Mouse (Mus musculus) spleen, postnatal 10 days (tissue): Measurements from ENCODE around the gene Rtbdn.
A peak's percentile ranks its signal among the peaks of the same experiment; 100 is the strongest.
"Not testable (repeated sequence)": the region's sequence is repeated elsewhere in the genome, so short reads cannot be mapped to it uniquely, and the experiment has no call there.

Experiments used
- DNase-seq, 2 experiments: peaks; one replicate each; pipeline ENCODE4 v3.0.0; 2021 to 2022; ENCODE audit warnings: low spot score in 2 of 2

The Rtbdn gene

DNA sequence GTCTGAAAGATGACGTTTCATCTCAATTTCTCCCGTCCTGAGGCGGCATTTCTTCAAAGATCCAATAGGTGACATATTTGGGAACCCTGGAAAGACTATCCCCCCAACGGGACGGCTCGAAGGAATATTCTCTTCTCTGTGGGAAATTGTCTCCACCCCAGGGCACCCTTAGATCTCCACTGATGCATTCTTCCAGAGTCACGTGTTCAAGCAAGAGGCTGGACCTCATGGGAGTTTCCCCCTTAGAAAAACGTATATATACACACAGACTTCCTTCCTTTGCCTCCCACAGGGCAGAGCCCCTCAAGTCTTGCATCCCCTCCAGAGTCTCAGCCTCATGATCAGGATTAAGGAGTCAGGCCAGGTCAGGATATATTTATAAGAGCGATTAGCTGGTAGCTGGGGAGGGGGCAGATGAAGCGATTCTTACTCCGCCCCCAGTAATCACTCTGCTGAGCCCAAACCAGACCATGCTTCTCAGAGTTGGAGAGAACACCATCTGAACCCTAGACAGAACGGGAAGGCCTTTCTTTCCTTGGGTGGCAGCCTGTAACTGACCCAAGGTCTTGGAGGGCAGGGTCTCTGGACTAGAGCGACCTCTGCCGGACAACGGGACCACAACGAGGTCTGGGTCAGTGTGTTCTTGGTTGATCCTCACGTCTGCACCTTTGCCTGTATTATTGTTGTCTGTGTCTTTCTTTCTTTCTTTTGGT is at the start of gene Rtbdn:
Rtbdn (plus strand) TSS at position 464 of the 713 bp plus-strand sequence.
- DNase-seq, result no peak

DNA sequence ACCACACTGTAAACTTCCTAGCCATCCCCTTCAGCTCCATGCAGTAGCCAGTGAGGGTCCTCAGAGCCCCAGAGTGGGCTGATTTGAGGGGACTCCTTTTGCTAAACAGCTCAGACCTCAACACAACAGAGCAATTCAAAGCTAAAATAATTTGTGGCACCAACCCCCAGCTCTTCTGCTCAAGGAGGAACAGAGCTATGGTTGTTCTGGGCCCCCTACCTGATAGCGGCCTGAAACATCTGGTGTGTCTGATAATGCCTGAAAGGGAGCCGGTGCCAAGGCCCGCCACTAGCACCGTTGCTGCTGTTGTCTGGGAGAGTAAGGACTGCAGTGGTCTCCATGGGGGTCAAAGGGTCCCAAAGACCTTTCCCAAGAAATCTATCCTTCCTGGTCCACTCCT is 45.7 kb upstream of the Rtbdn start:
- DNase-seq, result peak; percentile 77 to 80

DNA sequence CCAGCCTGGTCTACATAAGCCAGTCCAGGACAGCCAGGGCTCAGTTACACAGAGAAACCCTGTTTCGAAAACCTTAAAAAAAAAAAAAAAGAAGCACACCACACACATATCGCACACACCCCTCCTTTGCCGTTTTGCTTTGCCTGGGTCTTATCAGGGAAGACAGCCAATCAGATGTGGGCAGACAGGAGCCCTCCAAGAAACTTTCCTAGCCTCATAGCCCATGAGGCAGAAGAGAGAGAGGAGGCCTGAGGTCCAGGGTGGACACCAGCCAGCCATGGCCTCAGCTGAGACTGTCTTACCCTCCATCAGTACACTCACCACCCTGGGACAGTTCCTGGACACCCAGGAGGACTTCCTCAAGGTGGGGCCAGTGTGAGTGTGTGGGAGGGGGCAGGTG is 45.0 kb upstream of the Rtbdn start, which contains the start of gene Klf1:
Klf1 (plus strand) TSS at position 177 of the 400 bp plus-strand sequence.
- DNase-seq, result peak; percentile 69 to 73

DNA sequence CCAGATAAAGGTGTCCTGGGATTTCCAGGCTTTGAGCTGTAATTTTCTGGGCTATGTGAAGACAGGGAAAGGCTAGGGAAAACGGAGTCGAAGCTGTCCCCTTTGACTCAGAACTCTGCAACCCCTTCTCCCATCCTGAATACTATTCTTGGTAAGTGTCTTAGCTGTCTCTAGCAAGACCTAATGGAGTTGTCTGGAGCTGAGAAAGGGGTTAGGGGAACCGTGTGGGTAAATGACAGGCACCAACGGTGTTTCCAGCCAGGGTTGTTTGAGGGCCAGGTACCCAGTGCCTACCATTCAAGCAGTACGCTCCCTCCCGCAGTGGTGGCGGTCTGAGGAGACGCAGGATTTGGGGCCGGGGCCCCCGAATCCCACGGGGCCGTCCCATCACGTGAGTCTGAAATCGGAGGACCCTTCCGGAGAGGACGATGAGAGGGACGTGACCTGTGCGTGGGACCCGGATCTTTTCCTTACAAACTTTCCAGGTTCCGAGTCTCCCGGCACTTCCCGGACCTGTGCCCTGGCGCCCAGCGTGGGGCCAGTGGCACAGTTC is 44.3 kb upstream of the Rtbdn start:
- DNase-seq, result peak in 1 of 2 experiments; percentile 55

DNA sequence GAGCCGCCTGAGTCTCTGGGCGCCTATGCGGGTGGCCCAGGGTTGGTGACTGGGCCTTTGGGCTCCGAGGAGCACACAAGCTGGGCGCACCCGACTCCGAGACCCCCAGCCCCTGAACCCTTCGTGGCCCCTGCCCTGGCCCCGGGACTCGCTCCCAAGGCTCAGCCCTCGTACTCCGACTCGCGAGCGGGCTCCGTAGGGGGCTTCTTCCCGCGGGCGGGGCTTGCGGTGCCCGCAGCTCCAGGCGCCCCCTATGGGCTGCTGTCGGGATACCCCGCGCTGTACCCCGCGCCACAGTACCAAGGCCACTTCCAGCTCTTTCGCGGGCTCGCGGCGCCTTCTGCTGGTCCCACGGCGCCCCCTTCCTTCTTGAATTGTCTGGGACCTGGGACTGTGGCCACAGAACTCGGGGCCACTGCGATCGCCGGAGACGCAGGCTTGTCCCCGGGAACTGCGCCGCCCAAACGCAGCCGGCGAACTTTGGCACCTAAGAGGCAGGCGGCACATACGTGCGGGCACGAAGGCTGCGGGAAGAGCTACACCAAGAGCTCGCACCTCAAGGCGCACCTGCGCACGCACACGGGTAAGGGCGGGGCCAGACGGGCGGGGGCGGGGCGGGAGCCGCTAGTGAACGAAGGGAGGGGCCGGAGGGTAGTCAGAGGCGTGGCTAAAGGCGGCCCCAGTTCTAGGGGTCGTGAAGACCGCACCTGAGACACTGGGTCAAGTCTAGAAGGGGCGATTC is 43.7 kb upstream of the Rtbdn start:
- peak; percentile 95 to 97 for DNase-seq

DNA sequence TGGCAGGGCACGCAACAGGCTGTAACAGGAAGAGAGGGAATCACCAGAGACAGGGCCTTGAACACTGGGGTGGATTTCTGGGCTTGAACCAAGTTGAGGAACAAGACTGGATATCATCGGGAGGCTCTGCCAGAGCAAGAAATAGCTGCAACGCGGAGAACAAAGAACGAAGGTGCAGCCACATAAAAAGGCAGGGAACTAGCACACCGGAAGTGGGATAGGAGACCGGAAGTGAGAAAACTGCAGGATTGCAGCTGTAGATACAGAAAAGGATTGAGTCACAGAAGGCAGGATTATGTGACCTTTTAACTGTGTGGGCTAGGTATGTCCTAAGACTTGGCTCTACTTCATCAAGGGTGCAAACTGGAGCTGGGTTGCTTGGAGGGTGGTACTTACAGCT is 42.4 kb upstream of the Rtbdn start:
- no peak for DNase-seq

DNA sequence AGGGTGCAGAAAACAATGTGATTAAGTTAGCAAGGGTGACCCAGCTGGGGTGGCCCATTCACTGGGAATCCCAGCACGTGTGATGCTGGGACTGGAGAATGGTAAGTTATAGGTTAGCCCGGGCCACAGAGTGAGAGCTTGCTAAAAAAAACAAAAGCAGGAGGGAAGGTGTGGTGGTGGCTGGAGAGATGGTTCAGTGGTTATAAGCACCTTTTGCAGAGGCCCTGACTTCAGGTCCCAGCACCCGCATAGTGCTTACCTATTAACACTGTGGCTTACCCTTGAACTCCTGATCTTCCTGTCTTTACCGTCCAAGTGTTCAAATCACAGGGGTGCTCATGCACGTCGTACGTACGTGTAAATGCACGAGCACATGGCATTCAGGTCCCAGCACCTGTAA is 39.8 kb upstream of the Rtbdn start:
- no peak for DNase-seq

DNA sequence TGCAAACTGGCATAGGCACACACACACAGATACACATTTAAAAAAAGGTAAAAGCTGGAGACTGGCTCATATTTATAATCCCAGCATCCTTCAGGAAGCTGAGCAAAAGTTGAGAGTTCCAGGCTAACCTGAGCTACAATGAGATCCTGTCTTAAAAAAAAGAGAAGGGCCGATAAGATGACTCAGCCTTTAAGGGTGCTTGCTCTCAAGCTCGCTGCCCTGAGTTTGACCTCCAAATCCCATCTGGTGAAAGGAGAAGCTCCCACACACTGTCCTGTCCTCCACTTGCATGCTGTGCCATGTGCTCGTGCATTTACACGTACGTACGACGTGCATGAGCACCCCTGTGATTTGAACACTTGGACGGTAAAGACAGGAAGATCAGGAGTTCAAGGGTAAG is 39.3 kb upstream of the Rtbdn start:
- DNase-seq, result no peak

DNA sequence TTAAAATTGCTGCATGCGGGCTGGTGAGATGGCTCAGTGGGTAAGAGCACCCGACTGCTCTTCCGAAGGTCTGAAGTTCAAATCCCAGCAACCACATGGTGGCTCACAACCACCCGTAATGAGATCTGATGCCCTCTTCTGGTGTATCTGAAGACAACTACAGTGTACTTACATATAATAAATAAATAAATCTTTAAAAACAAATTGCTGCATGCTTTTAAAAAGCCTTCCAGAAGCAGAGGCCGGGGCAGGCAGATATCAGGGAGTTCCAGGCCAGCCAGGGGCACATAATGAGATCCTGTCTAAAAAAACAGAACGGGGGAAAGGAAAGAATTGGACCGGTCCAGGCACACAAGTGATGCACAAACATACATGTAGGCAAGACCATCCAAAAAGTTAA is 38.8 kb upstream of the Rtbdn start:
- DNase-seq, result not testable (repeated sequence)

DNA sequence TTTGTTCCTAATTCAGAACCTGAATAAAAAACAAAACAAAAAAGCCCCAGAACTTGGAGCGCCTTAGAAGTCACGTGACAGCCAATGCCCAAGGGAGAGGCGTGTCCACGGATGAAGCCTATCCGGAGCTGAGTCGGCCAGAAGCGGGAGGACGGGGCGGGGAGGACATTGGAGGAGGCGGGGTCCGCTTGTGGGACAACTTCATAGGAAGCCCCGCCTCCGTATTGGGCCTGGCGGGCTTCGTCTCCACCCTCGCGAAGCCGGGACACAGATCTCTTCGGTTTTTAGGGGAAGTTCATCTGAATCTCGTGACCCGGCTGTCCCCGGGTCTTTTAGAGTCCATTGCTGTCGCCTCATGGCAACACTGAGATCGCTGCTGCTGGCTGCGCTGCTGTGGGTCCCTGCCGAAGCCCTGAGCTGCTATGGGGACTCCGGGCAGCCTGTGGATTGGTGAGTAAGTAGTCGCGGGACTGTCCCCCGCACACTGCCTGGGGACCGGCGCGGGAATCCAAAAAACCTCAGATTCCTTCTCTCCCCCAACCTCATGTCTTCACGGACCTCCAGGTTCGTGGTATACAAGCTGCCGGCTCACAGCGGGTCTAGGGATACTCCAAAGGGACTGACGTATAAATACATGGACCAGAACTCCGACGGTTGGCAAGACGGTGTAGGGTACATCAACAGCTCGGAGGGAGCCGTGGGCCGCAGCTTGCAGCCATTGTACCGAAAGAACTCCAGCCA is 38.2 kb upstream of the Rtbdn start, which contains the start of gene Dnase2a:
Dnase2a (plus strand) TSS at position 140 of the 741 bp plus-strand sequence.
- DNase-seq, result peak; percentile 89 to 98

DNA sequence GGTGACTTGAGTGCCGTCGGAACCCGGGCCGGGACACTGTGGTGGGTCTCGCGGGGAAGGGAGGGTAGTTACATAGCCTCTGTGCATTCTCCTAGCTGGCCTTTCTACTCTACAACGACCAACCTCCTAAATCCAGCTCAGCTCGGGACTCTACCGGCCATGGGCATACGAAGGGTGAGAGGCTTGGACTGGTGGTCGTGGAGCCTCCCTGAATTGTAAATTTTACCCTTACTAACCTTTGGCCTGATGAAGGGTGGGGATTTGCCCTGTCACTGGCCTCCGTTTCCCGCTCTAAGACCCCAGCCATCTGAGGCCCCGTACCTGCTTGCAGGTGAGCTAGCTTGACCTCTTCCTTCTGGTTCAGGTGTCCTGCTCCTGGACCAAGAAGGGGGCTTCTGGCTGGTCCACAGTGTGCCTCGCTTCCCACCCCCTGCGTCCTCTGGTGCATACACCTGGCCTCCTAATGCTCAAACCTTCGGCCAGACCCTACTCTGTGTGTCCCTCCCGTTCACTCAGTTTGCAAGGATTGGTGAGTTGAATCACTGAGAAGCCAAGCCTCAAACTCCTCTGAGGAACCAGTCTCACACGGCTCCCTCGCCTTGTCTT is 37.5 kb upstream of the Rtbdn start:
- DNase-seq, result no peak

DNA sequence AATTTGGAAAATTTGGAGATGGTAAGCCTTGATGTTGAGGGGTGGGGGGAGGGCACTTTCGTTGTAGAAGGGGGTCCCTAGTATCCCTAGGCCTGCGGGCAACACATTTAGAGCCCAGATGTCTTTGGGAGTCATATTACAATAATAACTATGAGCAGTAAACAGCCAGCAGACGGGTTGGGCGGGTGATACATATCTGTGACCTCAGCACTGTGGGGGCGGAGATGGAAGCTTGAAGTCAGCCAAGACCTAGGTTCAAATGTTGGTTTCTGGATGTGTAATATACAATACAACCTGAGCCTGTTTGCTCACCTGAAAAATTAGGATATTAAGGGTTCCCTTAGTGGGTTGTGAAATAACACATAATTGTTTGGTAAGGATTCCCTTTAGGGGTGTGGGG is 36.8 kb upstream of the Rtbdn start:
- DNase-seq, result peak in 1 of 2 experiments; percentile 54

DNA sequence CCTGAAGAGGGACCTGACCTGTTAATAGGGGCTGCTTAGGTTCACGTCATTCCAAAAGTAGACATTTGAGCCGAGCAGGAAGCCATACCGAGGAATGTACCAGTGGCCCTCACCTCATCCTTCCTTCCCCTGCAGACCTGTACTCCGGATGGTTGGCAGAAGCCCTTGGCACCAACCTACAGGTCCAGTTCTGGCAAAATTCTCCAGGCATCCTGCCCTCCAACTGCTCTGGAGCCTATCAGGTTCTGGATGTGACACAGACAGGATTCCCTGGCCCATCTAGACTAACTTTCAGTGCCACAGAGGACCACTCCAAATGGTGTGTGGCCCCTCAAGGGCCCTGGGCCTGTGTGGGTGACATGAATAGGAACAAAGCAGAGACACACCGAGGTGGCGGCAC is 36.2 kb upstream of the Rtbdn start:
- DNase-seq, result no peak

DNA sequence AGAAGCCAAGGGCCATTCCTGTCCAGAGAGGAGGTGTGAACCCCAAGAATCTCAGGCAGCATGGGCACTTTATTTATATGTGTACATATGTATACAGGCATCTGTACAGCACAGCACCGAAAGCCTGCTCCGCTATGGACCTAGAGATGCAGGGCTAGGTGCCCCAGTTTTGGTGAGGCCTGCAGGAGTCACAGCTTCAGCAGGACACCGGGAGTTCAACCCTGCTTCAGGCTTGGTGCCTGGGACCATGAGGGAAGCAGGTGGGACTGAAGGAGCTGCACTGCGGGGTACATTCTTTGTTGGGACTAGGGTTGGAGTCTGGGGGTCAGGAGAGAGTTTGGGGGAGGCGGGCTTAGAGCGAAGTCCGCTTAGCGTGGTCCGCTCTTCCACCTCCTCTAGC is 34.9 kb upstream of the Rtbdn start:
- DNase-seq, result no peak

DNA sequence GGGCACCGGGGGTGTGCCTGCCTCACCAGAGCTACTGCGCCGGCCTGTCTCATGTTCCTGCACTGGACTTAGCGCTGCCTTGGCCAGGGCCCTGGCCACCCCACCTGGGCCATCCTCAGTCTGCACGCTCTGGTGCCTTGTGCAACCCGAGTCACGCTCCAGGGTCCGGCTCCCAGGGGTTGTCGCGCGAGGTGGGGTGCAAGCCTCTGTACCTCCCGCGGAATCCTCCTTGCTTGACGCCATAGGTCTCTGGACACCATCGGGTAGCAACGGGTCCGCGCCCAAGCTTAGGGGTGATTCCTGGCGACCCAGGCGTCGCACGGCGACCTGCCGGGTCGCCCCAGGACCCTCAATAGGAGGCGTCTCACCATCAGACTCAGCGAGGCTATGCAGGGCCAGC is 34.4 kb upstream of the Rtbdn start:
- DNase-seq, result no peak

DNA sequence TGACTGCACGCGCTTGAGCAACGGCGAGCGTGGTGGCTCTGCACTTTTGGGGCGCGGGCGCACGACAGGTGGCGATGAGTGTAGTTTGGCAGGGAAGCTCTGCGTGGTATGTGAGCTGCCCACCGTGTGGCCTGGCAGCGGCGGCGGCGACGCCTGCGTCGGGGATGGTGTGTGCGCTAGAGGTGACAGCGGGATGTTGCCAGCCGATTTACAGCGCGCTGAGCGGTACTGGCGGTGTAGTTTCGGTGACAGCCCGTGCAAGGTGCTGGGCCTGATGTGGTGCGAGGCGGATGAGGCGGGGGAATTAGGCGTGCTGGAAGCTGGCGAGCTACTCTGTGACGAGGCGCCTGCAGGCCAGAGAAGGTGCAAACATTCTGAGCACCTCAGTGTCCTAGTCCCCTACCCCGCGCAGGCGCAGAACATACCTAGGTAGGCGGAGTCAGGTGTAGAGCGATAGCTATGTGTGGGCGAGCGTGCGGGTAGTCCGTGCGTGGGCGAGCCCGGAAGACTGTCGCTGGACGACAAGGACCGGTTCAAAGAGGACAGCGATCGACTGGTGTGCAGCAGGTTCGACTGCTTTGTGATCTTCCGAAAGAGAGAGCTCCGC is 33.8 kb upstream of the Rtbdn start:
- peak; percentile 80 to 90 for DNase-seq

DNA sequence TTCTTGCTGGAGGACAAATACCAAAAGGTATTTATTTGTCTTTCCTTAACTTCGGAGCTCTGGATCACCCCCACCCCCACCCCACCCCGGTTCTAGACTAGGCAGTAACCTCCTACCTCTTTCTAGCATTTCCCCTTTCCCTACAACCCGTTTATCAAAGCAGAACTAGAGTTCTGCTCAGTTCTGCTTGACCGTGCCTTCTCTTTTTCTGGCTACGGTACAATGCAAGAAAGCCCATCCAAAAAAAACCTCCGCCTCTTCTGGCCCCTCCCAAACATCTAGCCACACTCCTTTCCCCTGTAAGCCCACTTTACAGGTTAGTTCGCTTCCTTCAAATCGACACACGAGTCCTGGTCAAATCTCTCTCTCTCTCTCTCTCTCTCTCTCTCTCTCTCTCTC is 33.3 kb upstream of the Rtbdn start:
- DNase-seq, result no peak

DNA sequence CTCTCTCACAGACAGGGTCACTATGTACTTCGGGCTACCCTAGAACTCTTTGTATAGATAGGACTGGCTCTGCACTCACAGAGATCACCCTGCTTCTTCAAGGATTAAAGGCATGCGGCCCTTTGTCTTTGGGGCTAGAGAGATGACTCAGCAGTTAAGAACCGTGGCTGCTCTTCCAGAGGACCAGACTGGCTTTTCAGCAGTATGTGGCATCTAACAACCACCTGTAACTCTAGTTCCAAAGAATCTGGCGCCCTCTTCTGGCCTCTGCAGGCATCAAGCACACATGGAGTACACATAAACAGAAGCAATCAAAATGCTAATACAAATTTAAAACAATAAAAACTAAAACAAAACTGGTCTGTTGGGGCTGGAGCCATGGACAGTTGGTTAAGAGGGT is 32.8 kb upstream of the Rtbdn start:
- DNase-seq, result peak; percentile 49 to 80

DNA sequence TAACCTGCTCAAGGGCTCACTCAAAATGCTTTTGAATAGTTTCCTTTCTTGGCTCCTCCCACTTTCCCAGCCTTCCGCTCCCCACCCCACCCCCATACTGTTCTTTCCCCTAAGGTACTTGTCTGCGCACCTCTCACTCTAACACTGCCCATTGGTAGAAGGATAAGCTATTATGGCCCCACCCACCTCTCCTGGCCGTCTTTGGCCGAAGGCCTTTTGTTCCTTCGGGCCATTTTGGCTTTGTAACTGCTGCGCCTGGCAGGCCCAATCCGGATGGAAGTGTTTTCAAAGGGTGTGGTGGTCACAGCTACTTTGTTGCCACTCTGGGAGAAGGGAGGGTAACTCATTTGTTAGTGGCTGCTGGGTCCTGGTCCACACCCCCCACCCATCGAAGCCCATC is 31.5 kb upstream of the Rtbdn start:
- no peak for DNase-seq

DNA sequence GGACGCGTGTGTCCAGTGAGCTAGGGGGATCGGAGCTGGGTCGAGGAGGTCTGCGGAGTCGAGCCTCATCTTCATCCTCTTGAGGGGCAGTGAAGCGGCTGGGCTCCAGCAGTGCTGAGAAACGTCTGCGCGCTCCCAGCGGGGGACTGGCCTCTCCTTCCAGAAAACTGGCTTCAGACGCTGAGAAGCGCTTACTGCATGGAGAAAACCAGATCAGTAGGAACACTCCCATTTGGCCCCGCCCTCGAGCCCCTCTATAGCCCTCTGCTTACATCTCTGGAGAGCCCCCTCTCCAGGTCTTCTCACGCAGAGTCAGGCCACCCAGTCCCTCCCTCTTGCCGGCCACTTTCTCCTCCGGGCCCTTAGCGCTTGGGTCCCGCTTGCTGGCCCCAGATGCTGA is 29.0 kb upstream of the Rtbdn start:
- DNase-seq, result no peak

DNA sequence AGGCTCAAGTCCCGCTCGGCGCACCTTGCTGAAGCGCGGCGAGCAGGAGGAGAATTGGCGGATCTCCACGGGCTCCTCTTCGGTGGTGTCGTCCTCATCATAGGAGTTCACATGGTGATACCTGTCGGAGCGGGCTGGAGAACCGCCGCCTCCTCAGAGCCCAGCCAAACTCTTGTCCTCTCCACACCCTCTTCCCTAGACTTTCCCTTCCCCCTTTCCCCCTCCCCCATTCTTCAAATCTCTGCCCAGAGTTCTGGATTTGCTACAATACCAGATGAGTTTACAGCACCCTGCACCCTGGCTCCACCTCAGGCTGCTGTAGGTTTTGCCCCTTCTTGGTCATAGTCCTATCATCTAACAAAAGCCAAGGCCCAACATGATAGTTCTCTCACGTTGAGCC is 28.1 kb upstream of the Rtbdn start:
- DNase-seq, result no peak
